Mouse (Mus musculus): ENCODE data around the gene Fuom.
"Not testable (repeated sequence)": the region's sequence is repeated elsewhere in the genome, so short reads cannot be mapped to it uniquely, and the experiment has no call there.

Gene Fuom

GRCm38 (mm10) chr7:140101993-140102860 is at the start of gene Fuom:
Gene Fuom (minus strand): TSS chr7:140102441.
- DNase-seq (ENCODE audit: low spot score) = peak; percentile 91

- DNase-seq (ENCODE audit: low spot score) = no peak
Observed at GRCm38 (mm10) chr7:140144550-140144949, 42.3 kb upstream of the Fuom start.

- no peak for DNase-seq (ENCODE audit: low spot score)
Observed at GRCm38 (mm10) chr7:140141350-140141749, 39.1 kb upstream of the Fuom start.

GRCm38 (mm10) chr7:140138021-140138310 is 35.7 kb upstream of the Fuom start:
- no peak for DNase-seq (ENCODE audit: low spot score)

GRCm38 (mm10) chr7:140137135-140138020 is 35.1 kb upstream of the Fuom start, which contains the start of gene Mtg1:
Gene Mtg1 (plus strand): TSS chr7:140137564.
- peak; percentile 91 for DNase-seq (ENCODE audit: low spot score)

GRCm38 (mm10) chr7:140135106-140135770 is 33.0 kb upstream of the Fuom start:
- no peak for DNase-seq (ENCODE audit: low spot score)

- DNase-seq (ENCODE audit: low spot score) = not testable (repeated sequence)
Observed at GRCm38 (mm10) chr7:140134033-140134432, 31.8 kb upstream of the Fuom start.

GRCm38 (mm10) chr7:140132184-140132583 is 29.9 kb upstream of the Fuom start:
- DNase-seq (ENCODE audit: low spot score) = not testable (repeated sequence)

- DNase-seq (ENCODE audit: low spot score) = no peak
Observed at GRCm38 (mm10) chr7:140127911-140128310, 25.7 kb upstream of the Fuom start.

- no peak for DNase-seq (ENCODE audit: low spot score)
Observed at GRCm38 (mm10) chr7:140126934-140127333, 24.7 kb upstream of the Fuom start.

- no peak for DNase-seq (ENCODE audit: low spot score)
Observed at GRCm38 (mm10) chr7:140126022-140126350, 23.7 kb upstream of the Fuom start.

- DNase-seq (ENCODE audit: low spot score) = peak; percentile 94
Observed at GRCm38 (mm10) chr7:140125278-140126021, 23.2 kb upstream of the Fuom start.

- no peak for DNase-seq (ENCODE audit: low spot score)
Observed at GRCm38 (mm10) chr7:140124382-140124781, 22.1 kb upstream of the Fuom start.

- no peak for DNase-seq (ENCODE audit: low spot score)
Observed at GRCm38 (mm10) chr7:140122765-140123164, 20.5 kb upstream of the Fuom start.

- DNase-seq (ENCODE audit: low spot score) = no peak
Observed at GRCm38 (mm10) chr7:140121338-140121910, 19.2 kb upstream of the Fuom start.

GRCm38 (mm10) chr7:140120484-140120883 is 18.2 kb upstream of the Fuom start:
- no peak for DNase-seq (ENCODE audit: low spot score)

- DNase-seq (ENCODE audit: low spot score) = peak; percentile 92
Observed at GRCm38 (mm10) chr7:140116329-140117054, 14.3 kb upstream of the Fuom start, which contains the start of gene Echs1. Gene Echs1 (minus strand): TSS chr7:140116476.

- peak; percentile 64 for DNase-seq (ENCODE audit: low spot score)
Observed at GRCm38 (mm10) chr7:140115583-140116328, 13.5 kb upstream of the Fuom start, which contains the start of gene Paox. Gene Paox (plus strand): TSS chr7:140115799.

GRCm38 (mm10) chr7:140111943-140112342 is 9.7 kb upstream of the Fuom start:
- no peak for DNase-seq (ENCODE audit: low spot score)

- peak; percentile 31 for DNase-seq (ENCODE audit: low spot score)
Observed at GRCm38 (mm10) chr7:140104009-140104408, 1.8 kb upstream of the Fuom start.

Data from ovary, adult 18-20 months (tissue).